Mouse (Mus musculus): Measurements from ENCODE around the gene Tmem141.

- TF ChIP-seq POLR2A (IDR thresholded peaks at IDR 0.05; ENCODE audit: insufficient read length, low read depth) = no peak
- TF ChIP-seq MAX (IDR thresholded peaks at IDR 0.05; ENCODE audit: low read depth) = no peak
- no peak for TF ChIP-seq SRF (IDR thresholded peaks at IDR 0.05; ENCODE audit: control insufficient read depth, insufficient read length, low read depth)
Observed at GRCm38 (mm10) chr2:25620852-25621228, 965 bp downstream of the Tmem141 start.

Data from myocyte (in vitro differentiated cells).